Mouse (Mus musculus): ENCODE results near the gene Aldh3b1. TPM values are rescaled to one million over a fixed set of nuclear protein-coding genes. Genes with fewer than 3 reads are reported as not detected.
A peak's percentile ranks its signal among the peaks of the same experiment; 100 is the strongest.

Gene Aldh3b1
- total RNA-seq, 1 experiment, result 0.76 TPM

- in situ Hi-C loops (cut with MboI; ENCODE audit: low sequenced_read_pairs in 2 of 2, unreplicated experiment in 2 of 2), result no loop called here
- Histone ChIP-seq H3K4me3 (ENCODE audit: insufficient read depth in 1 of 2, low read depth in 1 of 2, low read length in 2 of 2, poor library complexity in 1 of 2, severe bottlenecking in 1 of 2) (no peak overlapping the region), H3K4me1 (ENCODE audit: control insufficient read depth in 2 of 2, insufficient read depth in 2 of 2, low read length in 2 of 2, poor library complexity in 1 of 2) (peaks cover 0 to 5% of the 10 kb centered on the region in 2 experiments; a peak in 1 of 4 replicates), H3K36me3 (ENCODE audit: control insufficient read depth, insufficient read depth, low read length, poor library complexity, severe bottlenecking) (no peaks in the 10 kb centered on the region), H3K9me3 (ENCODE audit: control insufficient read depth, insufficient read depth, low read depth, low read length) (no peaks in the 10 kb centered on the region), H3K27ac (ENCODE audit: insufficient read depth, low read depth, low read length, poor library complexity, severe bottlenecking) (no peak overlapping the region), H3K9ac (ENCODE audit: insufficient read depth, low read depth, low read length, poor library complexity, severe bottlenecking) (no peak overlapping the region)
- DNase-seq (ENCODE audit: low read depth, low spot score), result no peak
- TF ChIP-seq MAFK (IDR thresholded peaks at IDR 0.05; ENCODE audit: insufficient read depth, low read depth, low read length) (no peak), CHD2 (IDR thresholded peaks at IDR 0.05; ENCODE audit: low read depth, low read length) (no peak), ZNF384 (IDR thresholded peaks at IDR 0.05; ENCODE audit: low read depth, low read length) (no peak), HCFC1 (IDR thresholded peaks at IDR 0.05; ENCODE audit: borderline replicate concordance, insufficient read depth, low read length) (no peak), ZC3H11A (IDR thresholded peaks at IDR 0.05; ENCODE audit: borderline replicate concordance, low read depth, low read length) (no peak)
Measured at GRCm38 (mm10) chr19:3947813-3948212, 18.2 kb upstream of the Aldh3b1 start.

GRCm38 (mm10) chr19:3946715-3947114, 17.1 kb upstream of the Aldh3b1 start:
- Histone ChIP-seq H3K27ac (ENCODE audit: insufficient read depth, low read depth, low read length, poor library complexity, severe bottlenecking) (no peak overlapping the region), H3K9me3 (ENCODE audit: control insufficient read depth, insufficient read depth, low read depth, low read length) (no peaks in the 10 kb centered on the region), H3K4me1 (ENCODE audit: control insufficient read depth in 2 of 2, insufficient read depth in 2 of 2, low read length in 2 of 2, poor library complexity in 1 of 2) (peaks cover 0 to 12% of the 10 kb centered on the region in 2 experiments; a peak in 1 of 4 replicates), H3K4me3 (ENCODE audit: insufficient read depth in 1 of 2, low read depth in 1 of 2, low read length in 2 of 2, poor library complexity in 1 of 2, severe bottlenecking in 1 of 2) (no peak overlapping the region), H3K36me3 (ENCODE audit: control insufficient read depth, insufficient read depth, low read length, poor library complexity, severe bottlenecking) (no peaks in the 10 kb centered on the region), H3K9ac (ENCODE audit: insufficient read depth, low read depth, low read length, poor library complexity, severe bottlenecking) (no peak overlapping the region)
- peak; percentile 69 for DNase-seq (ENCODE audit: low read depth, low spot score)
- in situ Hi-C loops (cut with MboI; ENCODE audit: low sequenced_read_pairs in 2 of 2, unreplicated experiment in 2 of 2), result no loop called here
- TF ChIP-seq ZNF384 (IDR thresholded peaks at IDR 0.05; ENCODE audit: low read depth, low read length) (no peak), MAFK (IDR thresholded peaks at IDR 0.05; ENCODE audit: insufficient read depth, low read depth, low read length) (no peak), CHD2 (IDR thresholded peaks at IDR 0.05; ENCODE audit: low read depth, low read length) (no peak), HCFC1 (IDR thresholded peaks at IDR 0.05; ENCODE audit: borderline replicate concordance, insufficient read depth, low read length) (no peak), ZC3H11A (IDR thresholded peaks at IDR 0.05; ENCODE audit: borderline replicate concordance, low read depth, low read length) (peak; percentile 69; the same call in 1 of the 2 replicates)

DNA sequence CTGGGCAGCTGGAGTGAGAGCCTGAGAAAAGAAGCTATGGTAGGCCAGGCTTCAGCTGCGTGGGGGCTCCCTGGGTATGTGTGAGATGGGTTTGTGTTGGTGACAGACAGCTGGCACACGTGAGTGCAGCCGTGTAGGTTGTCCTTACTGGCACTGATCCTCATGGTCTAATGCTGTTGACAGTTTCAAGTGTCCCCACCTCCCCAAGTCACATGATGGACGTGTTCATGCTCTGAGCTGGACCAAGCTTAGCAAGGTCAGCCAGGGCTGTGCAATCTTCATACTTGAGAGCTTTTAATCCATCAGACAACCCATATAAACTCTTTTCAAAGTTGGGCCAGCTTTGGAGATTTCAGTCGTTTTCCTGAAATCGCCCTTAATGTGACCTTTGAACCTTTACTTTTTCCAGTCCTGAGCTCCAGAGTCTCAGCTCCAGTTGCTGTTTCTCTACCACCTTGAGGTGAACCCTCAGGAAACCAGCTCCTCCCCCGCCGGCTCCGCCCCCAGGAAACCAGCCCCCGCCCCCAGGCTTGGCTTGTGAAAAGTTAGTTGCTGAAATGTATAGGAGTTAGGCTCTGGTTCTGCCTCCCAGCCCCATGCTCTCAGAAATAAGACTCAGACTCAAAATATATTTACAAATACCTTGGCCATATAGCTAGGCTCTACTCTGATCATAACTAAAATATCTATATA, 16.4 kb upstream of the Aldh3b1 start:
- Histone ChIP-seq H3K36me3 (ENCODE audit: control insufficient read depth, insufficient read depth, low read length, poor library complexity, severe bottlenecking) (no peaks in the 10 kb centered on the region), H3K9ac (ENCODE audit: insufficient read depth, low read depth, low read length, poor library complexity, severe bottlenecking) (no peak overlapping the region), H3K4me3 (ENCODE audit: insufficient read depth in 1 of 2, low read depth in 1 of 2, low read length in 2 of 2, poor library complexity in 1 of 2, severe bottlenecking in 1 of 2) (no peak overlapping the region), H3K4me1 (ENCODE audit: control insufficient read depth in 2 of 2, insufficient read depth in 2 of 2, low read length in 2 of 2, poor library complexity in 1 of 2) (peaks cover 0 to 12% of the 10 kb centered on the region in 2 experiments; a peak in 1 of 4 replicates), H3K27ac (ENCODE audit: insufficient read depth, low read depth, low read length, poor library complexity, severe bottlenecking) (no peak overlapping the region), H3K9me3 (ENCODE audit: control insufficient read depth, insufficient read depth, low read depth, low read length) (no peaks in the 10 kb centered on the region)
- TF ChIP-seq MAFK (IDR thresholded peaks at IDR 0.05; ENCODE audit: insufficient read depth, low read depth, low read length) (no peak), ZC3H11A (IDR thresholded peaks at IDR 0.05; ENCODE audit: borderline replicate concordance, low read depth, low read length) (no peak), CHD2 (IDR thresholded peaks at IDR 0.05; ENCODE audit: low read depth, low read length) (no peak), HCFC1 (IDR thresholded peaks at IDR 0.05; ENCODE audit: borderline replicate concordance, insufficient read depth, low read length) (no peak), ZNF384 (IDR thresholded peaks at IDR 0.05; ENCODE audit: low read depth, low read length) (no peak)
- in situ Hi-C loops (cut with MboI; ENCODE audit: low sequenced_read_pairs in 2 of 2, unreplicated experiment in 2 of 2), result no loop called here
- no peak for DNase-seq (ENCODE audit: low read depth, low spot score)

DNA sequence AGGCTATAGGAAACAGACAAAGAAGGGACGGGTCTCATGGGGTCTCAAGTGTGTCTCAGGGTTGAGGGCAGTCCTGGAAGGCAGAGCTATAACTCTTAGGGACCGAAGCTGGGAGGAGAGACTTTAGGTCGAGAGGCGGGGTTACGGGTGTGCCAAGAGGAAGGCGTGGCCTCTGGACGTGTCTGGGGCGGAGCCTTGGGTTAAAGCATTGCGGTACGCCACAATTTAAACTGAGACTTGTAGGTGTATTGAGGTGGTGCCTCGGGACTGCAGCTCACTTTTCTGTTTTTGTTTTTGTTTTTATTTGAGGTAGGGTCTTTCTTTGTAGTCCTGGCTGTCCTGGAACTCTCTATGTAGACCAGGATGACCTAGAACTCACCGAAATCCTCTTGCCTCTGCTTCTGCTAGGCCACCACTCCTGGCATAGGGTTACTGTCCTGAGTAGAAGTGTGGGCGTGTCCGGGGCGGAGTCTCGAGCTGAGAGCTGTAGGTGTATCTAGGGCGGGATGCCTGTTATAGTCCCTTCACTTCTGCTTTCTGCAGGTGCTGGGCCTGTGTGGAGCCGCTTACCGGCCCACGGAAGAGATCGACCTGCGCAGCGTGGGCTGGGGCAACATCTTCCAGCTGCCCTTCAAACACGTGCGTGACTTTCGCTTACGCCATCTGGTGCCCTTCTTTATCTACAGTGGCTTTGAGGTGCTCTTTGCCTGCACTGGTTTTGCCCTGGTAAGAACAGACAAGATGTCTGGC, 13.6 kb upstream of the Aldh3b1 start:
- H3K36me3 ChIP-seq (ENCODE audit: control insufficient read depth, insufficient read depth, low read length, poor library complexity, severe bottlenecking), result no peaks in the 10 kb centered on the region
- in situ Hi-C loops (cut with MboI; ENCODE audit: low sequenced_read_pairs in 2 of 2, unreplicated experiment in 2 of 2), result no loop called here
- peaks cover 0 to 12% of the 10 kb centered on the region in 2 experiments; a peak in 1 of 4 replicates for H3K4me1 ChIP-seq (ENCODE audit: control insufficient read depth in 2 of 2, insufficient read depth in 2 of 2, low read length in 2 of 2, poor library complexity in 1 of 2)
- H3K9me3 ChIP-seq (ENCODE audit: control insufficient read depth, insufficient read depth, low read depth, low read length), result no peaks in the 10 kb centered on the region
- no peak overlapping the region for H3K9ac ChIP-seq (ENCODE audit: insufficient read depth, low read depth, low read length, poor library complexity, severe bottlenecking)
- H3K4me3 ChIP-seq (ENCODE audit: insufficient read depth in 1 of 2, low read depth in 1 of 2, low read length in 2 of 2, poor library complexity in 1 of 2, severe bottlenecking in 1 of 2), result peak overlapping the region; percentile 31 to 66
- H3K27ac ChIP-seq (ENCODE audit: insufficient read depth, low read depth, low read length, poor library complexity, severe bottlenecking), result no peak overlapping the region
- no peak for TF ChIP-seq MAFK (IDR thresholded peaks at IDR 0.05; ENCODE audit: insufficient read depth, low read depth, low read length)
- TF ChIP-seq CHD2 (IDR thresholded peaks at IDR 0.05; ENCODE audit: low read depth, low read length), result no peak
- no peak for TF ChIP-seq ZNF384 (IDR thresholded peaks at IDR 0.05; ENCODE audit: low read depth, low read length)
- no peak for TF ChIP-seq HCFC1 (IDR thresholded peaks at IDR 0.05; ENCODE audit: borderline replicate concordance, insufficient read depth, low read length)
- TF ChIP-seq ZC3H11A (IDR thresholded peaks at IDR 0.05; ENCODE audit: borderline replicate concordance, low read depth, low read length), result no peak
- peak; percentile 88 for DNase-seq (ENCODE audit: low read depth, low spot score)

Measured in ES-E14 (cell line).